Mouse (Mus musculus) kidney, postnatal 10 days (tissue): ENCODE measurements around the gene Zswim5.
A peak's percentile ranks its signal among the peaks of the same experiment; 100 is the strongest.

Source experiments
- DNase-seq: peaks from one replicate; pipeline ENCODE4 v3.0.0; 2021; ENCODE audit warnings: mixed read lengths

Gene Zswim5

GRCm38 (mm10) chr4:116913318-116913717, 36.1 kb downstream of the Zswim5 start:
- DNase-seq, result no peak

GRCm38 (mm10) chr4:116928006-116928651, 51.0 kb downstream of the Zswim5 start:
- no peak for DNase-seq

- no peak for DNase-seq
Observed at GRCm38 (mm10) chr4:116939585-116939984, 62.4 kb downstream of the Zswim5 start.

- no peak for DNase-seq
Observed at GRCm38 (mm10) chr4:116942695-116943094, 65.5 kb downstream of the Zswim5 start.

GRCm38 (mm10) chr4:116944055-116944454, 66.9 kb downstream of the Zswim5 start:
- DNase-seq, result no peak

GRCm38 (mm10) chr4:116951642-116952041, 74.5 kb downstream of the Zswim5 start:
- peak; percentile 14 for DNase-seq

GRCm38 (mm10) chr4:116954951-116955350, 77.8 kb downstream of the Zswim5 start:
- DNase-seq, result no peak

GRCm38 (mm10) chr4:116976503-116976902, 99.3 kb downstream of the Zswim5 start:
- no peak for DNase-seq

- DNase-seq, result no peak
Observed at GRCm38 (mm10) chr4:116985681-116986080, 108.5 kb downstream of the Zswim5 start.

- DNase-seq, result peak; percentile 88
Observed at GRCm38 (mm10) chr4:116986400-116987121, 109.4 kb downstream of the Zswim5 start.

- DNase-seq, result no peak
Observed at GRCm38 (mm10) chr4:116987122-116987456, 109.9 kb downstream of the Zswim5 start.

- no peak for DNase-seq
Observed at GRCm38 (mm10) chr4:116989731-116990130, 112.6 kb downstream of the Zswim5 start.

GRCm38 (mm10) chr4:116991366-116991765, 114.2 kb downstream of the Zswim5 start:
- DNase-seq, result peak; percentile 89

GRCm38 (mm10) chr4:116993672-116994621, 116.8 kb downstream of the Zswim5 start, which contains the start of gene Urod:
Gene Urod, minus strand, starts transcription at chr4:116994413.
- peak; percentile 97 for DNase-seq

- peak; percentile 80 for DNase-seq
Observed at GRCm38 (mm10) chr4:116995131-116995797, 118.1 kb downstream of the Zswim5 start, which contains the start of gene Hectd3. Gene Hectd3, plus strand, starts transcription at chr4:116995317.

- DNase-seq, result peak; percentile 76
Observed at GRCm38 (mm10) chr4:116995798-116996135, 118.6 kb downstream of the Zswim5 start.

- no peak for DNase-seq
Observed at GRCm38 (mm10) chr4:116999513-117000154, 122.5 kb downstream of the Zswim5 start.

- no peak for DNase-seq
Observed at GRCm38 (mm10) chr4:117001957-117002356, 124.8 kb downstream of the Zswim5 start.

- peak; percentile 82 for DNase-seq
Observed at GRCm38 (mm10) chr4:117002543-117003521, 125.7 kb downstream of the Zswim5 start.

GRCm38 (mm10) chr4:117004649-117005048, 127.5 kb downstream of the Zswim5 start:
- DNase-seq, result no peak
